Mouse (Mus musculus) limb, embryonic 13.5 days (tissue): ENCODE data around the gene Xlr. TPM values are rescaled to one million over a fixed set of nuclear protein-coding genes. Genes with fewer than 3 reads are reported as not detected.
"Not testable (repeated sequence)": the region's sequence is repeated elsewhere in the genome, so short reads cannot be mapped to it uniquely, and the experiment has no call there.

ENCODE experiments used
- ATAC-seq: fragments of 200-750 bp; cut with Nextera tagmentation; 2 replicates; pipeline ENCODE4 v1.8.0; 2017; ENCODE audit warnings: low read depth, moderate number of reproducible peaks, moderate TSS enrichment; ENCODE audit not compliant: low FRiP score
- H3K27ac ChIP-seq: fragments of 300-500 bp; sonication (generic); 2 replicates; pipeline ENCODE4 v1.5.1; 2015; ENCODE audit warnings: inconsistent platforms, mild to moderate bottlenecking, moderate library complexity
- H3K27me3 ChIP-seq: fragments of 300-500 bp; sonication (generic); 2 replicates; pipeline ENCODE4 v1.6.1; 2015; ENCODE audit warnings: mild to moderate bottlenecking, inconsistent platforms
- H3K36me3 ChIP-seq: fragments of 300-500 bp; sonication (generic); 2 replicates; pipeline ENCODE4 v1.6.1; 2015; ENCODE audit warnings: inconsistent platforms, mild to moderate bottlenecking, moderate library complexity
- H3K4me1 ChIP-seq: fragments of 300-500 bp; sonication (generic); 2 replicates; pipeline ENCODE4 v1.6.1; 2015; ENCODE audit warnings: inconsistent platforms
- H3K4me2 ChIP-seq: fragments of 300-500 bp; sonication (generic); replicated peaks from 2 replicates; pipeline ENCODE4 v1.6.1; 2015; ENCODE audit warnings: inconsistent platforms, mild to moderate bottlenecking, moderate library complexity
- H3K4me3 ChIP-seq: fragments of 300-500 bp; sonication (generic); 2 replicates; pipeline ENCODE4 v1.5.1; 2015; ENCODE audit warnings: moderate library complexity, mild to moderate bottlenecking, inconsistent platforms
- H3K9ac ChIP-seq: fragments of 300-500 bp; sonication (generic); 2 replicates; pipeline ENCODE4 v1.6.1; 2015; ENCODE audit warnings: mild to moderate bottlenecking, inconsistent platforms
- H3K9me3 ChIP-seq: fragments of 300-500 bp; sonication (generic); 2 replicates; pipeline ENCODE4 v1.6.1; 2016; ENCODE audit warnings: inconsistent platforms
- WGBS: fragments of 180-500 bp; shearing (Covaris S2); methylation state at CpG from one replicate; pipeline ENCODE4 v1.1.7; 2015; 5-methylcytosine and 5-hydroxymethylcytosine counted together
- polyA plus RNA-seq: library from polyadenylated mRNA; unstranded; fragments of >200 nt; fragmentation: Nextera tagmentation; extraction: Ambion mirVana; gene quantifications from 2 replicates; pipeline ENCODE4 v1.2.1, GENCODE M21; 2015

The Xlr gene
- polyA plus RNA-seq: 0.74 and 1.1 TPM in 2 replicates

DNA sequence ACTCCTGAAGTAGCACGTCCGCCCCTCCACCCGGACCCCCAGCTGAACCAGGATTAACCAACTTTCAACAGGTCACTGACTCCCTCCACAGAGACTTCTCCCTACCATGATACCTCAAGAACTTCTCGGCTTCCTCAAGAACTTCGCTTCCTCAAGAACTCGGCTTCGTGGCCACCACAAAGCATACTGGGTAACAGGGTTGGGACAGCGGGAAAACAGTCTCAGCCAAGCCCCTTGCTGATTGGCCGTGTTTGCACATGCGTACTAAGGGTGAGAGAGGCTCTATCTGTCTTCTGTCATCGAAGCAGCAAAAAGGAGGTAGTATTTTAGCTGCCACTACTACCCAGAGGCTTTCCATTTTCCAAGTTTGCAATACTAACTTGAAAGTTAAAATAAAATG lies at the start of gene Xlr:
Gene Xlr, minus strand, starts transcription at position 188 of the 400 bp plus-strand sequence.
- not testable (repeated sequence) for H3K4me3 ChIP-seq, H3K27me3 ChIP-seq, H3K4me1 ChIP-seq, H3K27ac ChIP-seq, H3K4me2 ChIP-seq, ATAC-seq, H3K36me3 ChIP-seq, H3K9ac ChIP-seq, H3K9me3 ChIP-seq
- 85% methylated on average over 11 of the region's 11 CpGs for WGBS

DNA sequence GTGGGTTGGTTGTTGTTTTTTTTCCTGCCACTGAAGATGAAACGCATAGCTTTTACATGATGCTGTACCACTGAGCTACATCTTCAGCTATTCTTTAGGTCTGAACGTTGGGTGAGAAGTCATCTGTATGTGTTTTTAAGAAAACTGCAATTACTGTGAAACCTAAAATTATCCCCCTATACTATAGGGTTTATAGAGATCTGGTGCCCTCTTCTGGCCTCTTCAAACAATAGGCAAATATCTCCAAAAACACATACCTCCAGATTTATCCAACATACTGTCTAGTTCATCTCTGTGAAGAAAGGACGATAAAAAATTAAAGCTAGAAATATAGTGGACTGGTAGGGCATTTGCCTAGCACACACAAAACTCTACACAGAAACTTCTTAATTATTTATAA lies 1.6 kb upstream of the Xlr start:
- H3K9me3 ChIP-seq: no peaks in the 10 kb centered on the region
- H3K9ac ChIP-seq: no peak overlapping the region
- no peak overlapping the region for H3K4me2 ChIP-seq
- ATAC-seq: no peak
- H3K4me3 ChIP-seq: no peak overlapping the region
- WGBS: 24% methylated on average over 3 of the region's 3 CpGs
- no peaks in the 10 kb centered on the region for H3K36me3 ChIP-seq
- no peak overlapping the region for H3K27ac ChIP-seq
- H3K4me1 ChIP-seq: no peaks in the 10 kb centered on the region
- H3K27me3 ChIP-seq: no peaks in the 10 kb centered on the region

DNA sequence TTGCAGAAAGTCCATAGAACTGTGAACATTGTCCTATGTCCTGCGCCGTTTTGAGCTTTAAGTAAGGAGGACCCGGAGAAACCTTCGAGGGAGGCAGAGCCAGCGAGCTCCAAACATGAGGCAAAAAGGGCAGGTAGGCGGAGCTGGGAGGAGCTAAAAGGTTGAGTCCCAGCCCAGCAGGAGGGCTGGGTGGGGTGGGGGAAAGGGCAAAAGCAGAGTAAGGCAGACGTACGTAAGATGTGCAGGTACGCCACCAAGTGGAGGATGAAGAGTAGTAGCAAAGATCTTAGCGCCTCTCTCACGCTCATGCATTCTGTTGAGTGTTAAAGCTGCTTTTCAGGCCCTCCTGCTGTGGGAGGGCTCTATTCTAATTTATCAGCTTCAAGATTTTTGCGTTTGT lies 21.2 kb downstream of the Xlr start, which contains the start of gene Zfp36l3:
Gene Zfp36l3, minus strand, starts transcription at position 119 of the 400 bp plus-strand sequence.
- H3K27me3 ChIP-seq: no peaks in the 10 kb centered on the region
- no peaks in the 10 kb centered on the region for H3K4me1 ChIP-seq
- H3K4me2 ChIP-seq: no peak within 1 kb of the TSS
- H3K9ac ChIP-seq: no peak within 1 kb of the TSS
- H3K27ac ChIP-seq: no peak within 1 kb of the TSS
- H3K9me3 ChIP-seq: no peaks in the 10 kb centered on the region
- ATAC-seq: no peak
- 89% methylated on average over 12 of the region's 12 CpGs for WGBS
- H3K4me3 ChIP-seq: no peak within 1 kb of the TSS
- H3K36me3 ChIP-seq: no peaks in the 10 kb centered on the region

DNA sequence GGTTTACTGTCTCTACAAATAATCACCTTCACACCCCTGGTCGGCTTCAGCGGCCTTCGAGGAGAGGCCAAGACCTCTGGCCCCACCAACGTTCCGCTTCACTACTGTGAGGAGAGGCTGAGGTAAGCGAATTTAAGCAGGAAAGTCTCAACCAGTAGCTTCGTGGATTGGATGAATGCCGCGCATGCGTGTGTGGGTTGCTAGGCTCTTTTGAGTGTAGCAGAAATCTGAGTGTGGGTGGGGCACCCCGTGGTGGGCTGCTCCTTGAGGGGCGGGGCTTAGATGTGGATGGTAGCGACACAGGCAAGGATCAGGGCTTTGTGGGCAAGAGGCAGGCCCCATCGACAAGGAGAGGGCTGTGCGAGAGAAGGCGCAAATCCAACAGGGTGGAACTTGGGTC lies 39.8 kb downstream of the Xlr start, which contains the start of gene 1700013H16Rik:
Gene 1700013H16Rik, minus strand, starts transcription at position 96 of the 400 bp plus-strand sequence.
- no peak within 1 kb of the TSS for H3K27ac ChIP-seq
- H3K4me3 ChIP-seq: no peak within 1 kb of the TSS
- H3K4me1 ChIP-seq: no peaks in the 10 kb centered on the region
- 92% methylated on average over 16 of the region's 16 CpGs for WGBS
- H3K9me3 ChIP-seq: peaks cover 8% of the 10 kb centered on the region
- H3K9ac ChIP-seq: no peak within 1 kb of the TSS
- no peaks in the 10 kb centered on the region for H3K27me3 ChIP-seq
- H3K4me2 ChIP-seq: no peak within 1 kb of the TSS
- no peak for ATAC-seq
- no peaks in the 10 kb centered on the region for H3K36me3 ChIP-seq

DNA sequence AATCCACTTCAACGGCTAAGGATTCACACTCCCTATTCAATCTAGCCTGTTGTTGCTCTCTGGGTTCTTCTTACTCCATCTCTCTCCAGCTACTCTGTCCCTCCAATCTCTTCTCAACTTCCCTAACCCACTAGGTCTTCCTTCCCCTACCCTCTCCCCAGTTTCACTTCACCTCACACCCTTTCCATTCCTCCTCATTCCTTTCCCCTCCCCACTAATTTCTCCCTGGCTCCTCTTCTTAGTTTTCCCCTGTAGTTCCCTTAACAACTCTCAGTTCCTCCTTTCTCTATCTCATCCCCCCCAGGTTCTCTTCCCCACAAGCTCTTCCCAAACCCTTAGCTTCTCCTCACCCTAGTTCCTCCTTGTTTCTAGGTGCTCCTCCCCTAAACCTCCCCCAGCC lies 44.7 kb downstream of the Xlr start:
- no peak overlapping the region for H3K9ac ChIP-seq
- H3K9me3 ChIP-seq: peaks cover 7% of the 10 kb centered on the region
- no peak overlapping the region for H3K27ac ChIP-seq
- H3K27me3 ChIP-seq: no peaks in the 10 kb centered on the region
- 78% methylated on average over 1 of the region's 1 CpGs for WGBS
- no peak overlapping the region for H3K4me3 ChIP-seq
- no peaks in the 10 kb centered on the region for H3K36me3 ChIP-seq
- H3K4me1 ChIP-seq: no peaks in the 10 kb centered on the region
- H3K4me2 ChIP-seq: no peak overlapping the region
- no peak for ATAC-seq

DNA sequence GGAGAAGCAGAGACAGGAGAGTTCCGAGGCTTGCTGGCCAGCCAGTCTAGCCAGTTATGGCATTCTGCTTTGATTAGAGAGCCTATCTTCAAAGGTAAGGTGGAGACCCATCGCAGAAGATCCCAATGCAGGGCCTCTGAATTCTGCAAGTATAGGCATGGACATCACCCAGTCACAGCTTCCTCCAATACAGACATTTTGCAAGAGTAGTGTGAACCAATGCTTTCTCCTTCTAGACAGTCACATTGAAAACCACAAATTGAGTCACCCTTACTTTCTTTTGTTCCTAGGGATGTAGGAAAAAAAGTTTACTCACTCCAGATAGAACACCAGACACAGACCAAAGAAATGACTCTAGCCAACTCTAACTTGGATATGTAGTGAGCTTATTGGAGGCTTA lies 68.5 kb downstream of the Xlr start:
- H3K4me2 ChIP-seq: no peak overlapping the region
- H3K27ac ChIP-seq: no peak overlapping the region
- no peak overlapping the region for H3K9ac ChIP-seq
- WGBS: 78% methylated on average over 2 of the region's 2 CpGs
- H3K4me1 ChIP-seq: no peaks in the 10 kb centered on the region
- no peaks in the 10 kb centered on the region for H3K9me3 ChIP-seq
- no peaks in the 10 kb centered on the region for H3K36me3 ChIP-seq
- no peak overlapping the region for H3K4me3 ChIP-seq
- ATAC-seq: no peak
- H3K27me3 ChIP-seq: no peaks in the 10 kb centered on the region

Other genes starting within 250 kb of the Xlr start
- 52.9 and 56.7 TPM in 2 replicates for gene Rtl8c, start 189.7 kb downstream of the Xlr start, polyA plus RNA-seq
- gene Gm14597, start 188.7 kb downstream of the Xlr start, polyA plus RNA-seq: not detected in 2 replicates
- 63.1 and 68.3 TPM in 2 replicates for gene Rtl8a, start 154.0 kb downstream of the Xlr start, polyA plus RNA-seq
- 59.8 and 62.5 TPM in 2 replicates for gene Rtl8b, start 127.3 kb downstream of the Xlr start, polyA plus RNA-seq
- gene 4930502E18Rik, start 72.9 kb downstream of the Xlr start, polyA plus RNA-seq: 0.52 and 0.62 TPM in 2 replicates
- gene 1700013H16Rik, start 39.9 kb downstream of the Xlr start, polyA plus RNA-seq: not detected in 2 replicates
- not detected in 2 replicates for gene Zfp36l3, start 21.3 kb downstream of the Xlr start, polyA plus RNA-seq